In genomic region chr4:109550338-109551150, GRCm38 (mm10) we compare ENCODE assay signal across 9 mouse cellular contexts. TPM values are rescaled to one million over a fixed set of nuclear protein-coding genes. Genes with fewer than 3 reads are reported as not detected.
A peak's percentile ranks its signal among the peaks of the same experiment; 100 is the strongest.
DNase-seq lines count a peak whose midpoint lies in the region; ATAC-seq lines count a peak whose summit lies in the region.
"Had no signal": no experiment of that assay in that cellular context is flagged by ENCODE, and none has a peak within 500 bp of the region (broad histone marks: within the 10 kb centered on the region; RNA-seq: fewer than 3 reads in every experiment).

No protein-coding gene starts in this region.

- WGBS in neural tube, embryonic 11.5 days = 44% methylated on average over 11 of the region's 11 CpGs
- WGBS in heart, embryonic 11.5 days (ENCODE audit: insufficient replicate concordance) = 16% methylated on average over 11 of the region's 11 CpGs

- H3K4me3 ChIP-seq in neural tube, embryonic 11.5 days (ENCODE audit: low read depth, low read length) = no peak overlapping the region
- H3K4me3 ChIP-seq in heart, embryonic 11.5 days (ENCODE audit: low read depth, low read length) = no peak overlapping the region; the same call in 1 of the 2 replicates

- ATAC-seq in neural tube, embryonic 11.5 days (ENCODE audit: insufficient read depth, low FRiP score, low TSS enrichment) = no peak
- ATAC-seq in heart, embryonic 11.5 days (replicated peaks; ENCODE audit: insufficient number of reproducible peaks, low FRiP score, low TSS enrichment) = no peak
- peak; percentile 38 for ATAC-seq in megakaryocyte, adult 5-6 weeks (ENCODE audit: poor library complexity, severe bottlenecking)

- DNase-seq in neural tube, embryonic 11.5 days (ENCODE audit: low spot score) = peak; percentile 16
- no peak for DNase-seq in neural tube, embryonic 10.5 days (ENCODE audit: extremely low spot score, low spot score)
- peak; percentile 21 to 41 for DNase-seq in kidney, postnatal 4 days
- DNase-seq in embryo, embryonic 10 days (ENCODE audit: low spot score) = no peak
- no peak for DNase-seq in gastrocnemius, postnatal 25 days
- no peak for DNase-seq in c-Kit-positive CD71-positive TER-119-positive erythroid progenitor cells, embryonic 14.5 days (ENCODE audit: low spot score)

- H3K4me1 ChIP-seq in neural tube, embryonic 11.5 days (ENCODE audit: control insufficient read depth, insufficient read depth, low read length) = no peaks in the 10 kb centered on the region
- H3K4me1 ChIP-seq in heart, embryonic 11.5 days (ENCODE audit: control insufficient read depth, insufficient read depth, low read length) = no peaks in the 10 kb centered on the region

- H3K27ac ChIP-seq in neural tube, embryonic 11.5 days (ENCODE audit: low read depth, low read length) = no peak overlapping the region
- no peak overlapping the region for H3K27ac ChIP-seq in heart, embryonic 11.5 days (ENCODE audit: low read depth, low read length)

- H3K27me3 ChIP-seq in neural tube, embryonic 11.5 days (ENCODE audit: control insufficient read depth, insufficient read depth, low read length) = no peaks in the 10 kb centered on the region
- no peaks in the 10 kb centered on the region for H3K27me3 ChIP-seq in heart, embryonic 11.5 days (ENCODE audit: control insufficient read depth, insufficient read depth, low read length)

- H3K9ac ChIP-seq in neural tube, embryonic 11.5 days (ENCODE audit: low read length) = no peak overlapping the region
- H3K9ac ChIP-seq in heart, embryonic 11.5 days (ENCODE audit: low read depth, low read length) = peak overlapping the region; percentile 35; the same call in 1 of the 2 replicates

- H3K36me3 ChIP-seq in neural tube, embryonic 11.5 days (ENCODE audit: control insufficient read depth, insufficient read depth, low read length) = no peaks in the 10 kb centered on the region
- H3K36me3 ChIP-seq in heart, embryonic 11.5 days (ENCODE audit: control insufficient read depth, insufficient read depth, low read length) = no peaks in the 10 kb centered on the region

- H3K4me2 ChIP-seq in neural tube, embryonic 11.5 days (ENCODE audit: low read depth) = no peak overlapping the region
- H3K4me2 ChIP-seq in heart, embryonic 11.5 days = peak overlapping the region; percentile 54

- no peaks in the 10 kb centered on the region for H3K9me3 ChIP-seq in neural tube, embryonic 11.5 days (ENCODE audit: control insufficient read depth, low read length)
- no peaks in the 10 kb centered on the region for H3K9me3 ChIP-seq in heart, embryonic 11.5 days (replicated peaks; ENCODE audit: control insufficient read depth, low read length)

RNA-seq across cellular contexts. Expression of gene 4930522H14Rik, which starts 19.4 kb away (rescaled TPM):
- not detected in 2 replicates for polyA plus RNA-seq in neural tube, embryonic 11.5 days (2014; fragmentation: Nextera tagmentation; extraction: Ambion mirVana)
- not detected in 2 replicates for polyA plus RNA-seq in heart, embryonic 11.5 days (2014; fragmentation: Nextera tagmentation; extraction: Ambion mirVana)
- total RNA-seq in megakaryocyte, adult 5-6 weeks (2015) = not detected in 2 replicates
- 1.2 TPM in 1 of 2 replicates, not detected in the other for total RNA-seq in megakaryocyte, adult 5-6 weeks (2017)
- not detected for total RNA-seq in gastrocnemius, postnatal 25 days (2021)
- total RNA-seq: layer of hippocampus, postnatal 25 days had no signal

Comparison
In these comparisons a context has a peak if more than half of its experiments do, and no peak if none do; other contexts are left out.
1. DNase-seq: peak in neural tube, embryonic 11.5 days (single experiment) and kidney, postnatal 4 days (2 of 2); none in neural tube, embryonic 10.5 days (single experiment), embryo, embryonic 10 days (single experiment), gastrocnemius, postnatal 25 days (single experiment) and c-Kit-positive CD71-positive TER-119-positive erythroid progenitor cells, embryonic 14.5 days (single experiment).